Mouse (Mus musculus) gastrocnemius, postnatal 36 days (tissue): ENCODE results near the gene Ip6k3. TPM values are rescaled to one million over a fixed set of nuclear protein-coding genes. Genes with fewer than 3 reads are reported as not detected.

Experiments used
- DNase-seq, 2 experiments: peaks; one replicate each; pipeline ENCODE4 v3.0.0; 2022
- intact Hi-C: fragments of 180-260 bp; cut with DNase I; formaldehyde crosslinking; loops from one replicate; pipeline ENCODE4 v1.15.1; 2025
- total RNA-seq, 2 experiments: library from RNA; stranded (reverse); gene quantifications; 2 replicates each; pipeline ENCODE4 v1.2.3; 2021

Gene Ip6k3
- total RNA-seq, 2 experiments from 2014 or later = 56.6 to 86.1 TPM

- peak; percentile 44 to 64 for DNase-seq
- intact Hi-C loops = no loop called here
Observed at GRCm38 (mm10) chr17:27159169-27159568, 8.4 kb downstream of the Ip6k3 start.

- DNase-seq = no peak
Observed at GRCm38 (mm10) chr17:27158439-27158838, 9.2 kb downstream of the Ip6k3 start.

GRCm38 (mm10) chr17:27155752-27156151 lies 11.8 kb downstream of the Ip6k3 start:
- intact Hi-C loops = no loop called here

More at GRCm38 (mm10) chr17:27158439-27158838, 9.2 kb downstream of the Ip6k3 start:
- intact Hi-C loops = no loop called here

GRCm38 (mm10) chr17:27154881-27155280 lies 12.7 kb downstream of the Ip6k3 start:
- intact Hi-C loops = no loop called here
- DNase-seq = no peak

More at GRCm38 (mm10) chr17:27155752-27156151, 11.8 kb downstream of the Ip6k3 start:
- no peak for DNase-seq

GRCm38 (mm10) chr17:27154256-27154655 lies 13.3 kb downstream of the Ip6k3 start:
- intact Hi-C loops = no loop called here
- DNase-seq = peak; percentile 65

- peak; percentile 71 to 76 for DNase-seq
- intact Hi-C loops = no loop called here
Observed at GRCm38 (mm10) chr17:27153773-27154193, 13.8 kb downstream of the Ip6k3 start.

- intact Hi-C loops = no loop called here
- DNase-seq = no peak
Observed at GRCm38 (mm10) chr17:27152976-27153723, 14.4 kb downstream of the Ip6k3 start.

- intact Hi-C loops = no loop called here
- no peak for DNase-seq
Observed at GRCm38 (mm10) chr17:27151411-27151810, 16.2 kb downstream of the Ip6k3 start.

- DNase-seq = no peak
- intact Hi-C loops = no loop called here
Observed at GRCm38 (mm10) chr17:27150871-27151270, 16.7 kb downstream of the Ip6k3 start.

GRCm38 (mm10) chr17:27146323-27146923 lies 21.2 kb downstream of the Ip6k3 start:
- no peak for DNase-seq
- intact Hi-C loops = no loop called here

GRCm38 (mm10) chr17:27144152-27144551 lies 23.4 kb downstream of the Ip6k3 start:
- DNase-seq = no peak
- intact Hi-C loops = no loop called here

- DNase-seq = peak; percentile 58 to 59
Observed at GRCm38 (mm10) chr17:27141971-27142450, 25.6 kb downstream of the Ip6k3 start.

GRCm38 (mm10) chr17:27140262-27140661 lies 27.3 kb downstream of the Ip6k3 start:
- intact Hi-C loops = no loop called here
- DNase-seq = no peak

More at GRCm38 (mm10) chr17:27141971-27142450, 25.6 kb downstream of the Ip6k3 start:
- intact Hi-C loops = no loop called here

GRCm38 (mm10) chr17:27139304-27139703 lies 28.3 kb downstream of the Ip6k3 start:
- intact Hi-C loops = no loop called here
- DNase-seq = no peak

- peak in 1 of 2 experiments; percentile 44 for DNase-seq
- intact Hi-C loops = no loop called here
Observed at GRCm38 (mm10) chr17:27138396-27138795, 29.2 kb downstream of the Ip6k3 start.

GRCm38 (mm10) chr17:27134715-27135114 lies 32.9 kb downstream of the Ip6k3 start:
- no peak for DNase-seq
- intact Hi-C loops = loop anchor here (2.0 kb wide), 1 partner anchor 52 kb away; no protein-coding TSS in a partner anchor

GRCm38 (mm10) chr17:27134187-27134586 lies 33.4 kb downstream of the Ip6k3 start:
- intact Hi-C loops = loop anchor here (2.0 kb wide), 1 partner anchor 53 kb away; no protein-coding TSS in a partner anchor

GRCm38 (mm10) chr17:27133551-27134141 lies 33.9 kb downstream of the Ip6k3 start, which contains the start of gene Uqcc2:
Uqcc2 (minus strand) TSS chr17:27133916.
- DNase-seq = peak; percentile 97
- intact Hi-C loops = loop anchor here (2.0 kb wide), 1 partner anchor 53 kb away; no protein-coding TSS in a partner anchor

More at GRCm38 (mm10) chr17:27134187-27134586, 33.4 kb downstream of the Ip6k3 start:
- no peak for DNase-seq

GRCm38 (mm10) chr17:27132238-27132637 lies 35.4 kb downstream of the Ip6k3 start:
- intact Hi-C loops = no loop called here

GRCm38 (mm10) chr17:27131240-27131665 lies 36.3 kb downstream of the Ip6k3 start:
- DNase-seq = no peak
- intact Hi-C loops = no loop called here

More at GRCm38 (mm10) chr17:27132238-27132637, 35.4 kb downstream of the Ip6k3 start:
- no peak for DNase-seq

GRCm38 (mm10) chr17:27130246-27130645 lies 37.3 kb downstream of the Ip6k3 start:
- intact Hi-C loops = no loop called here
- DNase-seq = no peak
